Mouse (Mus musculus): ENCODE measurements around the gene Nubp2. TPM values are rescaled to one million over a fixed set of nuclear protein-coding genes. Genes with fewer than 3 reads are reported as not detected.
A peak's percentile ranks its signal among the peaks of the same experiment; 100 is the strongest.

Gene Nubp2
- total RNA-seq (2014; rRNA removed): 16.2 and 24.7 TPM in 2 replicates
- polyA plus RNA-seq (2012; rRNA removed): 30.2 and 33.0 TPM in 2 replicates

DNA sequence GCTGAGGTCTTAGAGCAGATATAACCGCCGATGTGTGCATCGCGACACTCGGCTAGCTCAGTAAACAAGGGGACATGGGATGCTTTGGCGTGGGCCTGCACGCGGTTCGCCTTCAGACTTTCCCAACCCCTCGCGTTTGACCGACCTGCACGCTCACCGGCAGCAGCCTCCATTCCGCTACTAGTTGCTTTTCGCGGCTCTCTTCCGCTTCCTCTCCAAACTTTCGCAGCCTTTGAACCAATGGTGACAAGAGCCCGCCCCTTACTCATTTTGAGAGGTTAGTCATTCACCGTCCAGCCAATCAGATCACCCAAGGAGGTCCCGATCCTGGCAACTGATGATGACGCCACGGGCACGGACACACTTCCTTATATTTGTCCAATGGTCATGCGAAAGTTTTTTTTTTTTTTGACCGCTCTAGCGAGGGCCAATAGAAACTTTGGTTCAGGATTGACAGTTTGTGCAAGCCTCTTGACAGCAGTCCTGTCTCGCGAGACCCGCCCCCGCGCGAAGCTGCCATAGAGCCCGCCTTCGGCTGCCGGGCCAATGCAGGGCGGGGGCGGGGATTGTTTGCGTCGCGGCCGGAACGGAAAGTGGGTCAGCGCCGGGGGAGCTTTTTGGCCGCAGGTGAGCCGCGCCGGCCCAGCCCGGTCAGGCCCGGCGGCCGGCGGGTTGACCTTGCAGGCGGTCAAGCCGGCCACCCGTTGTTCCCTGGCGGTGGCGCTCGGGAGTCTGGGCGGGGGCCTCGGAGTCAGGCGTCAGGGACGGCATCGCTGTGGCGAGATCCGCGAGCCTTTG, at the start of gene Nubp2, which contains the start of gene Spsb3:
TSS of gene Nubp2 (minus strand) at position 216 of the 798 bp plus-strand sequence.
TSS of gene Spsb3 (plus strand) at position 510 of the 798 bp plus-strand sequence.
- Histone ChIP-seq H3K4me1 (ENCODE audit: control insufficient read depth, insufficient read depth, low read length) (peaks cover 32% of the 10 kb centered on the region), H3K4me3 (ENCODE audit: insufficient read depth, low read depth, low read length) (peak within 1 kb of the TSS; percentile 66), H3K36me3 (ENCODE audit: control insufficient read depth, insufficient read depth, low read length) (no peaks in the 10 kb centered on the region; the same call in 1 of the 2 replicates), H3K27ac (replicated peaks; ENCODE audit: insufficient read depth, low read depth, low read length) (peak within 1 kb of the TSS; percentile 36), H3K9ac (ENCODE audit: low read depth, low read length) (peak within 1 kb of the TSS; percentile 72), H3K79me2 (ENCODE audit: control insufficient read depth, insufficient read depth, low read length) (peaks cover 23% of the 10 kb centered on the region; the same call in 1 of the 2 replicates), H3K27me3 (ENCODE audit: control insufficient read depth, insufficient read depth, low read length) (no peaks in the 10 kb centered on the region)
- under 1% methylated on average over 69 of the region's 69 CpGs for WGBS
- peak; percentile 99 for DNase-seq (ENCODE audit: extremely low read depth, low read depth, low spot score)
- peak; percentile 19; the same call in 1 of the 2 replicates for TF ChIP-seq CTCF (IDR thresholded peaks at IDR 0.05; ENCODE audit: low read depth, low read length)
- peak; percentile 80 for TF ChIP-seq POLR2A (IDR thresholded peaks at IDR 0.05; ENCODE audit: extremely low read depth, insufficient read depth, low read length)

DNA sequence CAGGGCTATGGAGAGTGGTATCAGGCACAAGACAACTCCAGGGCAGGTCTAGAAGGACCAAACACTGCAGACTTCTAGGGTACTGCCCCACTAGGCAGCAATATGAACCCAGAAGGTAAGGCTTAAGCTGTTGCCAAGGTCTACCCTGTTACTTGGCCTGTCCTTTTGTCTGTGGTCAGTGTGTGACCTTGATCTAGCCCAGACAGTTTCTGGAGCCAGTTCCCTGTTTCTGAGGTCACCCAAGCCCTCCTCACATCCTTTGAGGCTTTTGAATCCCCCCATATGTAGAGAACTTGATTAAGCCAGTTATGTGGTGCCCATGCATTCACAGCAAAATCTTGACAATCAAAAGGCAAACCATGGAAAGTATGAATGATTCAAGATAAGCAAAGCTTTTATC, 49.5 kb upstream of the Nubp2 start:
- Histone ChIP-seq H3K4me1 (ENCODE audit: control insufficient read depth, insufficient read depth, low read length) (peaks cover 6% of the 10 kb centered on the region), H3K4me3 (ENCODE audit: insufficient read depth, low read depth, low read length) (no peak overlapping the region), H3K27me3 (ENCODE audit: control insufficient read depth, insufficient read depth, low read length) (no peaks in the 10 kb centered on the region), H3K79me2 (ENCODE audit: control insufficient read depth, insufficient read depth, low read length) (peaks cover 19% of the 10 kb centered on the region), H3K27ac (replicated peaks; ENCODE audit: insufficient read depth, low read depth, low read length) (no peak overlapping the region), H3K36me3 (ENCODE audit: control insufficient read depth, insufficient read depth, low read length) (no peaks in the 10 kb centered on the region), H3K9ac (ENCODE audit: low read depth, low read length) (peak overlapping the region; percentile 36; the same call in 1 of the 2 replicates)
- DNase-seq (ENCODE audit: extremely low read depth, low read depth, low spot score): no peak
- TF ChIP-seq POLR2A (IDR thresholded peaks at IDR 0.05; ENCODE audit: extremely low read depth, insufficient read depth, low read length): no peak
- TF ChIP-seq CTCF (IDR thresholded peaks at IDR 0.05; ENCODE audit: low read depth, low read length): no peak

DNA sequence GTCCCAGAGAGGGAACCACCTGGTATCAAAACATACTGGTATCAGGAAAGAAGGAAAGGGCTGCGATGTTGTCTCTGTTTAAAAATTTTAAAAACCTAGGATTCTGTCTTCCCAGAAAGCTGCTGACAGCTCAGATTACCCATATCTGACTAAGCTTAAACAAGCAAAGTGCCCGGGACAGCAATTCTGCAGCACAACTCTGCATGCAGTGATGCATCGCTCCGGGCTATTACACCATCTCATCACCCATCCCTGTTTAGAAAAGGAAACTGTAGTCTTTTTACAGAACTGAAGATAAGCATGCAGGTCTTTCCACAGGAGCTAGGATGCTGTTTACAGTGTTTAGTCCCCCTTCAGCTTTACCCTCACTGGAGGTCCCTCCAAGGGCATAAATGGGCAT, 48.8 kb upstream of the Nubp2 start:
- 56% methylated on average over 4 of the region's 4 CpGs for WGBS
- peaks cover 19% of the 10 kb centered on the region for H3K79me2 ChIP-seq (ENCODE audit: control insufficient read depth, insufficient read depth, low read length)
- H3K36me3 ChIP-seq (ENCODE audit: control insufficient read depth, insufficient read depth, low read length): no peaks in the 10 kb centered on the region
- H3K9ac ChIP-seq (ENCODE audit: low read depth, low read length): no peak overlapping the region
- no peak overlapping the region for H3K4me3 ChIP-seq (ENCODE audit: insufficient read depth, low read depth, low read length)
- DNase-seq (ENCODE audit: extremely low read depth, low read depth, low spot score): no peak
- no peaks in the 10 kb centered on the region for H3K27me3 ChIP-seq (ENCODE audit: control insufficient read depth, insufficient read depth, low read length)
- TF ChIP-seq POLR2A (IDR thresholded peaks at IDR 0.05; ENCODE audit: extremely low read depth, insufficient read depth, low read length) (no peak), CTCF (IDR thresholded peaks at IDR 0.05; ENCODE audit: low read depth, low read length) (no peak)
- H3K27ac ChIP-seq (replicated peaks; ENCODE audit: insufficient read depth, low read depth, low read length): no peak overlapping the region
- H3K4me1 ChIP-seq (ENCODE audit: control insufficient read depth, insufficient read depth, low read length): peaks cover 6% of the 10 kb centered on the region

DNA sequence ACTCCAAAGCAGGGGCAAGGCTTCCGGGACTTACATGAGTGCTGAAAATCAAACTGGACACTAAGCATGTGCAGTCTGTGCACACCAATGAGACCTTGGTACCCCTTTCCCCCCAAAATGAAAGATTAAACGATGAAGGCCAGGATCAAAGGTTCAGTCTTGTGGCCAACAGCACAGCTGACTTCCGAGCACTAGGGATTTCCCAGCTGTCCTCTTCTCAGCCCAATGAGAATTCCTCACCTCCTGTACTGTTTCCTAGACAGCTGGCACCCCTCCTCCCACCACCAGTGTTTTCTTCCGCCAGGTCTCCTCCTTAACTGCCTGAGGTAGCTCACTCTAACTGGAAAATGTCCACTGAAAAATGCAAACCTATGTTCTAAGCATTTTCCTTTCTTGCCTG, 47.0 kb upstream of the Nubp2 start:
- Histone ChIP-seq H3K4me1 (ENCODE audit: control insufficient read depth, insufficient read depth, low read length) (peaks cover 6% of the 10 kb centered on the region), H3K4me3 (ENCODE audit: insufficient read depth, low read depth, low read length) (no peak overlapping the region), H3K27ac (replicated peaks; ENCODE audit: insufficient read depth, low read depth, low read length) (no peak overlapping the region), H3K9ac (ENCODE audit: low read depth, low read length) (no peak overlapping the region), H3K79me2 (ENCODE audit: control insufficient read depth, insufficient read depth, low read length) (peaks cover 25% of the 10 kb centered on the region), H3K27me3 (ENCODE audit: control insufficient read depth, insufficient read depth, low read length) (no peaks in the 10 kb centered on the region), H3K36me3 (ENCODE audit: control insufficient read depth, insufficient read depth, low read length) (no peaks in the 10 kb centered on the region; the same call in 1 of the 2 replicates)
- no peak for DNase-seq (ENCODE audit: extremely low read depth, low read depth, low spot score)
- 73% methylated on average over 4 of the region's 4 CpGs for WGBS
- TF ChIP-seq POLR2A (IDR thresholded peaks at IDR 0.05; ENCODE audit: extremely low read depth, insufficient read depth, low read length) (no peak), CTCF (IDR thresholded peaks at IDR 0.05; ENCODE audit: low read depth, low read length) (no peak)

DNA sequence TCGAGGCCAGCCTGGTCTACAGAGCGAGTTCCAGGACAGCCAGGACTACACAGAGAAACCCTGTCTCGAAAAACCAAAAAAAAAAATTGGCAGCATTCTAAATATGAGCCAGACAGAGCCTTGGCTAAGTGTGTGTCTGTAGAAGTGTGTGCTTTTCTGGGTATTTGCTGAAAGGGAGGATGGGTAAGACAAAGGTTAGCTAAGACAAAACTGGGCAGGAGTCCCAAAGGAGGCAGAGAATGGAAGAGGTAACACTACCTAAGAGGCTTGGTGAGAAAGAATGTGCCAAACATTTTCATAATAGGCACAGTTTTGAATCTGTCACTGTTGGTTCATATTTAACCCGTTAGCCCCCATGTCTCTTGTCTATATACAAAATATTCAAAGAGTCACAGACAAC, 46.3 kb upstream of the Nubp2 start:
- no peak overlapping the region for H3K9ac ChIP-seq (ENCODE audit: low read depth, low read length)
- H3K4me3 ChIP-seq (ENCODE audit: insufficient read depth, low read depth, low read length): no peak overlapping the region
- no peak overlapping the region for H3K27ac ChIP-seq (replicated peaks; ENCODE audit: insufficient read depth, low read depth, low read length)
- H3K79me2 ChIP-seq (ENCODE audit: control insufficient read depth, insufficient read depth, low read length): peaks cover 25% of the 10 kb centered on the region
- no peak for TF ChIP-seq CTCF (IDR thresholded peaks at IDR 0.05; ENCODE audit: low read depth, low read length)
- DNase-seq (ENCODE audit: extremely low read depth, low read depth, low spot score): peak; percentile 87
- no peaks in the 10 kb centered on the region for H3K27me3 ChIP-seq (ENCODE audit: control insufficient read depth, insufficient read depth, low read length)
- H3K36me3 ChIP-seq (ENCODE audit: control insufficient read depth, insufficient read depth, low read length): peaks cover 6% of the 10 kb centered on the region
- 31% methylated on average over 4 of the region's 4 CpGs for WGBS
- peaks cover 6% of the 10 kb centered on the region for H3K4me1 ChIP-seq (ENCODE audit: control insufficient read depth, insufficient read depth, low read length)

DNA sequence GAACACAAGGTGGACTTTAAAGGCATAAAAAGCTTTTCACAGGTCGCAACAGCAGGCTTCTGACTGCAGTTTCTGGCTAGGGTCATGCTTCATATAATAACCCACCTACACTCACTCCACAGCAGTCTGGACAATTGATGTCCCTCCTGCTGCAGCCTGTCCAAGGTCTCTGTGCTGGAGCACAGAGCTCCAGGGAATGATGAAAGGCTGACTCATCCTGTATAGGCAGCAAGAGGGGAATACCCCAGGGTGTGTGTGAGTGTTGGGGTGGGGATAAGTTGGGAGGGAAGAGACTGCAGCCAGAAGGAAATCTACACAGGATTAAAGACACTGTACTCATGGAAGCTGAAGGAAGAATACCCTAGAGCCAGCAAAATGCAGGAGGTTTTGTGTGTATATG, 43.4 kb upstream of the Nubp2 start:
- Histone ChIP-seq H3K4me3 (ENCODE audit: insufficient read depth, low read depth, low read length) (no peak overlapping the region), H3K79me2 (ENCODE audit: control insufficient read depth, insufficient read depth, low read length) (peaks cover 9% of the 10 kb centered on the region; the same call in 1 of the 2 replicates), H3K4me1 (ENCODE audit: control insufficient read depth, insufficient read depth, low read length) (peaks cover 2% of the 10 kb centered on the region; the same call in 1 of the 2 replicates), H3K27me3 (ENCODE audit: control insufficient read depth, insufficient read depth, low read length) (no peaks in the 10 kb centered on the region), H3K9ac (ENCODE audit: low read depth, low read length) (no peak overlapping the region), H3K27ac (replicated peaks; ENCODE audit: insufficient read depth, low read depth, low read length) (no peak overlapping the region), H3K36me3 (ENCODE audit: control insufficient read depth, insufficient read depth, low read length) (peaks cover 14% of the 10 kb centered on the region)
- no peak for DNase-seq (ENCODE audit: extremely low read depth, low read depth, low spot score)
- TF ChIP-seq POLR2A (IDR thresholded peaks at IDR 0.05; ENCODE audit: extremely low read depth, insufficient read depth, low read length) (no peak), CTCF (IDR thresholded peaks at IDR 0.05; ENCODE audit: low read depth, low read length) (no peak)
- 86% methylated on average over 1 of the region's 1 CpGs for WGBS
